Comparison of ENCODE assay signal across 8 mouse cellular contexts in genomic region chr2:3473891-3474290, GRCm38 (mm10). TPM values are rescaled to one million over a fixed set of nuclear protein-coding genes. Genes with fewer than 3 reads are reported as not detected.
A peak's percentile ranks its signal among the peaks of the same experiment; 100 is the strongest.
DNase-seq lines count a peak whose midpoint lies in the region; ATAC-seq lines count a peak whose summit lies in the region.

No protein-coding gene starts in this region.

- no peak for DNase-seq in heart, adult 11 months
- peak; percentile 5 for DNase-seq in MN1 (ENCODE audit: low spot score)
- no peak for DNase-seq in hindbrain, embryonic 11.5 days (ENCODE audit: low spot score)
- DNase-seq in cerebellum, adult 11-12 months, result no peak
- no peak for DNase-seq in urinary bladder, adult 18-20 months (ENCODE audit: low spot score in 2 of 2)
- no peak for DNase-seq in cerebellum, adult 9-11 months

- H3K4me3 ChIP-seq in heart, embryonic 16.5 days (ENCODE audit: low read length), result peak overlapping the region; percentile 100
- H3K4me3 ChIP-seq in hindbrain, embryonic 11.5 days (ENCODE audit: low read depth, low read length), result peak overlapping the region; percentile 94
- H3K4me3 ChIP-seq in midbrain, embryonic 12.5 days, result peak overlapping the region; percentile 93

- H3K9me3 ChIP-seq in heart, embryonic 16.5 days (replicated peaks; ENCODE audit: control insufficient read depth, low read length), result no peaks in the 10 kb centered on the region
- no peaks in the 10 kb centered on the region for H3K9me3 ChIP-seq in hindbrain, embryonic 11.5 days (ENCODE audit: control insufficient read depth, low read length)
- no peaks in the 10 kb centered on the region for H3K9me3 ChIP-seq in midbrain, embryonic 12.5 days

- peak overlapping the region; percentile 94 for H3K9ac ChIP-seq in heart, embryonic 16.5 days (ENCODE audit: low read length)
- peak overlapping the region; percentile 86 for H3K9ac ChIP-seq in hindbrain, embryonic 11.5 days (ENCODE audit: low read depth, low read length)
- H3K9ac ChIP-seq in midbrain, embryonic 12.5 days (replicated peaks), result peak overlapping the region; percentile 85

- H3K4me2 ChIP-seq in heart, embryonic 16.5 days (ENCODE audit: low read depth, low read length), result peak overlapping the region; percentile 94
- H3K4me2 ChIP-seq in hindbrain, embryonic 11.5 days (replicated peaks; ENCODE audit: low read depth, low read length), result peak overlapping the region; percentile 45
- H3K4me2 ChIP-seq in midbrain, embryonic 12.5 days (replicated peaks), result peak overlapping the region; percentile 73

- peaks cover 15% of the 10 kb centered on the region for H3K4me1 ChIP-seq in heart, embryonic 16.5 days (ENCODE audit: control insufficient read depth, insufficient read depth, low read length)
- 0 out of 2 replicates have a peak, but pooled peaks cover 2% of the 10 kb centered on the region for H3K4me1 ChIP-seq in hindbrain, embryonic 11.5 days (replicated peaks; ENCODE audit: control insufficient read depth, insufficient read depth, low read length)
- peaks cover 11% of the 10 kb centered on the region for H3K4me1 ChIP-seq in midbrain, embryonic 12.5 days

- peak overlapping the region; percentile 87 for H3K27ac ChIP-seq in heart, embryonic 16.5 days (ENCODE audit: low read length)
- peak overlapping the region; percentile 92 for H3K27ac ChIP-seq in hindbrain, embryonic 11.5 days (ENCODE audit: low read depth, low read length)
- peak overlapping the region; percentile 95 for H3K27ac ChIP-seq in midbrain, embryonic 12.5 days (replicated peaks)

- ATAC-seq in heart, embryonic 16.5 days (replicated peaks; ENCODE audit: extremely low read depth, insufficient read depth, low FRiP score), result no peak
- ATAC-seq in hindbrain, embryonic 11.5 days (ENCODE audit: low FRiP score), result no peak
- ATAC-seq in midbrain, embryonic 12.5 days (ENCODE audit: low FRiP score, low read depth), result no peak

- H3K27me3 ChIP-seq in heart, embryonic 16.5 days (ENCODE audit: control insufficient read depth, insufficient read depth, low read length), result no peaks in the 10 kb centered on the region
- H3K27me3 ChIP-seq in hindbrain, embryonic 11.5 days (ENCODE audit: control insufficient read depth, insufficient read depth, low read length), result no peaks in the 10 kb centered on the region
- H3K27me3 ChIP-seq in midbrain, embryonic 12.5 days, result no peaks in the 10 kb centered on the region

- H3K36me3 ChIP-seq in heart, embryonic 16.5 days (ENCODE audit: control insufficient read depth, insufficient read depth), result no peaks in the 10 kb centered on the region; the same call in 1 of the 2 replicates
- H3K36me3 ChIP-seq in hindbrain, embryonic 11.5 days (ENCODE audit: control insufficient read depth, insufficient read depth, low read length), result no peaks in the 10 kb centered on the region
- peaks cover 8% of the 10 kb centered on the region; the same call in 1 of the 2 replicates for H3K36me3 ChIP-seq in midbrain, embryonic 12.5 days

- WGBS in heart, embryonic 16.5 days, result 1% methylated on average over 12 of the region's 12 CpGs
- 1% methylated on average over 12 of the region's 12 CpGs for WGBS in hindbrain, embryonic 11.5 days
- WGBS in midbrain, embryonic 12.5 days, result 1% methylated on average over 12 of the region's 12 CpGs

RNA-seq across cellular contexts. Expression of gene Suv39h2, which starts 0.9 kb away (rescaled TPM):
- 5.5 and 5.8 TPM in 2 replicates for polyA plus RNA-seq in heart, embryonic 16.5 days (2015; fragmentation: Nextera tagmentation; extraction: Ambion mirVana)
- polyA plus RNA-seq in hindbrain, embryonic 11.5 days (2014; fragmentation: Nextera tagmentation; extraction: Ambion mirVana), result 39.7 and 41.3 TPM in 2 replicates
- 31.7 and 35.3 TPM in 2 replicates for polyA plus RNA-seq in midbrain, embryonic 12.5 days (2016; fragmentation: Nextera tagmentation; extraction: Ambion mirVana)

RNA-seq across cellular contexts. Expression of gene Gm45902, which starts 38.7 kb away (rescaled TPM):
- polyA plus RNA-seq in heart, embryonic 16.5 days (2015; fragmentation: Nextera tagmentation; extraction: Ambion mirVana), result 3.2 and 3.9 TPM in 2 replicates
- 6.9 and 8.2 TPM in 2 replicates for polyA plus RNA-seq in hindbrain, embryonic 11.5 days (2014; fragmentation: Nextera tagmentation; extraction: Ambion mirVana)
- 10.4 and 11.5 TPM in 2 replicates for polyA plus RNA-seq in midbrain, embryonic 12.5 days (2016; fragmentation: Nextera tagmentation; extraction: Ambion mirVana)

RNA-seq across cellular contexts. Expression of gene Hspa14, which starts 38.7 kb away (rescaled TPM):
- polyA plus RNA-seq in heart, embryonic 16.5 days (2015; fragmentation: Nextera tagmentation; extraction: Ambion mirVana), result 75.8 and 86.8 TPM in 2 replicates
- polyA plus RNA-seq in hindbrain, embryonic 11.5 days (2014; fragmentation: Nextera tagmentation; extraction: Ambion mirVana), result 108 and 111 TPM in 2 replicates
- 91.8 and 95.9 TPM in 2 replicates for polyA plus RNA-seq in midbrain, embryonic 12.5 days (2016; fragmentation: Nextera tagmentation; extraction: Ambion mirVana)

RNA-seq across cellular contexts. Expression of gene Cdnf, which starts 38.9 kb away (rescaled TPM):
- polyA plus RNA-seq in heart, embryonic 16.5 days (2015; fragmentation: Nextera tagmentation; extraction: Ambion mirVana), result 0.35 and 0.69 TPM in 2 replicates
- 0.19 and 0.43 TPM in 2 replicates for polyA plus RNA-seq in hindbrain, embryonic 11.5 days (2014; fragmentation: Nextera tagmentation; extraction: Ambion mirVana)
- polyA plus RNA-seq in midbrain, embryonic 12.5 days (2016; fragmentation: Nextera tagmentation; extraction: Ambion mirVana), result 0.08 and 0.15 TPM in 2 replicates

RNA-seq across cellular contexts. Expression of gene Dclre1c, which starts 50.0 kb away (rescaled TPM):
- polyA plus RNA-seq in heart, embryonic 16.5 days (2015; fragmentation: Nextera tagmentation; extraction: Ambion mirVana), result 3.9 and 5.3 TPM in 2 replicates
- 8.6 and 11.0 TPM in 2 replicates for polyA plus RNA-seq in hindbrain, embryonic 11.5 days (2014; fragmentation: Nextera tagmentation; extraction: Ambion mirVana)
- 9.4 and 9.9 TPM in 2 replicates for polyA plus RNA-seq in midbrain, embryonic 12.5 days (2016; fragmentation: Nextera tagmentation; extraction: Ambion mirVana)
